Mouse (Mus musculus): ENCODE results near the gene Psmd14. TPM values are rescaled to one million over a fixed set of nuclear protein-coding genes. Genes with fewer than 3 reads are reported as not detected.

Psmd14 gene
- polyA plus RNA-seq, 1 experiment from 2014 or later, result 271 TPM

GRCm38 (mm10) chr2:61809381-61809780 lies 97.9 kb downstream of the Psmd14 start:
- H3K9me3 ChIP-seq (replicated peaks), result no peaks in the 10 kb centered on the region
- peaks cover 27% of the 10 kb centered on the region for H3K4me1 ChIP-seq
- no peaks in the 10 kb centered on the region for H3K36me3 ChIP-seq
- no peak overlapping the region for H3K4me3 ChIP-seq
- peaks cover 100% of the 10 kb centered on the region for H3K27me3 ChIP-seq (ENCODE audit: low read depth, poor library complexity, severe bottlenecking)
- DNase-seq (ENCODE audit: low spot score), result peak; percentile 15
- WGBS, result 6% methylated on average over 1 of the region's 1 CpGs
- no peak overlapping the region for H3K27ac ChIP-seq (replicated peaks)

- Histone ChIP-seq H3K36me3 (no peaks in the 10 kb centered on the region), H3K4me3 (no peak overlapping the region), H3K4me1 (peaks cover 30% of the 10 kb centered on the region), H3K9me3 (replicated peaks) (no peaks in the 10 kb centered on the region), H3K27ac (replicated peaks) (no peak overlapping the region), H3K27me3 (ENCODE audit: low read depth, poor library complexity, severe bottlenecking) (peaks cover 100% of the 10 kb centered on the region)
- no peak for DNase-seq (ENCODE audit: low spot score)
- WGBS, result 16% methylated on average over 4 of the region's 4 CpGs
These were observed 99.3 kb downstream of the Psmd14 start for GRCm38 (mm10) chr2:61810751-61811150.

DNA sequence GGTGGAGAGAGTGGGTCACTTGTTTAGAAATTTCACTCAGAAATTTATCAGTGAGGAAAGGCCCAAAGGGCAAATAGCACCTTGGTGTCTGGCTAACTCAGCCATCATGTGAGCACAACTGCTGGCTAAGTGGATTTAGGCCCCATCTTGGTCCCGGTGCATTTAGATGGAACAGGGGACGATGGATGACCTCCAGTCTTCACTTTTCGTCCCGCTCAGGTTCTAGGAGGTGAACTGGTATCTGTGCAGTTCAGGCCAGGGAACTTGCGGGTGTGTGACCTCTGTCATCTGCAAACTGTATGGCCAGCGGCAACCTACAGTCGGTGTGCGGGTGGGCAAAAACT lies 99.6 kb downstream of the Psmd14 start:
- peak overlapping the region; percentile 59 for H3K4me3 ChIP-seq
- H3K36me3 ChIP-seq, result no peaks in the 10 kb centered on the region
- no peak overlapping the region for H3K27ac ChIP-seq (replicated peaks)
- no peaks in the 10 kb centered on the region for H3K9me3 ChIP-seq (replicated peaks)
- DNase-seq (ENCODE audit: low spot score), result peak; percentile 75
- 1% methylated on average over 8 of the region's 8 CpGs for WGBS
- H3K27me3 ChIP-seq (ENCODE audit: low read depth, poor library complexity, severe bottlenecking), result peaks cover 100% of the 10 kb centered on the region
- H3K4me1 ChIP-seq, result peaks cover 33% of the 10 kb centered on the region

- Histone ChIP-seq H3K36me3 (no peaks in the 10 kb centered on the region), H3K27me3 (ENCODE audit: low read depth, poor library complexity, severe bottlenecking) (peaks cover 100% of the 10 kb centered on the region), H3K4me1 (peaks cover 33% of the 10 kb centered on the region), H3K4me3 (peak overlapping the region; percentile 59), H3K9me3 (replicated peaks) (no peaks in the 10 kb centered on the region), H3K27ac (replicated peaks) (peak overlapping the region; percentile 74)
- peak; percentile 82 for DNase-seq (ENCODE audit: low spot score)
- under 1% methylated on average over 121 of the region's 121 CpGs for WGBS
These were observed 100.3 kb downstream of the Psmd14 start for GRCm38 (mm10) chr2:61811507-61812421.

- DNase-seq (ENCODE audit: low spot score), result peak; percentile 56
- H3K9me3 ChIP-seq (replicated peaks), result no peaks in the 10 kb centered on the region
- H3K4me3 ChIP-seq, result peak overlapping the region; percentile 59
- peak overlapping the region; percentile 74 for H3K27ac ChIP-seq (replicated peaks)
- peaks cover 28% of the 10 kb centered on the region for H3K4me1 ChIP-seq
- peaks cover 100% of the 10 kb centered on the region for H3K27me3 ChIP-seq (ENCODE audit: low read depth, poor library complexity, severe bottlenecking)
- H3K36me3 ChIP-seq, result no peaks in the 10 kb centered on the region
- WGBS, result 1% methylated on average over 12 of the region's 12 CpGs
These were observed 101.0 kb downstream of the Psmd14 start for GRCm38 (mm10) chr2:61812536-61812935.

GRCm38 (mm10) chr2:61813106-61813505 lies 101.6 kb downstream of the Psmd14 start:
- peaks cover 28% of the 10 kb centered on the region for H3K4me1 ChIP-seq
- DNase-seq (ENCODE audit: low spot score), result peak; percentile 20
- no peak overlapping the region for H3K27ac ChIP-seq (replicated peaks)
- no peak overlapping the region for H3K4me3 ChIP-seq
- 4% methylated on average over 6 of the region's 6 CpGs for WGBS
- H3K27me3 ChIP-seq (ENCODE audit: low read depth, poor library complexity, severe bottlenecking), result peaks cover 100% of the 10 kb centered on the region
- no peaks in the 10 kb centered on the region for H3K9me3 ChIP-seq (replicated peaks)
- no peaks in the 10 kb centered on the region for H3K36me3 ChIP-seq

DNA sequence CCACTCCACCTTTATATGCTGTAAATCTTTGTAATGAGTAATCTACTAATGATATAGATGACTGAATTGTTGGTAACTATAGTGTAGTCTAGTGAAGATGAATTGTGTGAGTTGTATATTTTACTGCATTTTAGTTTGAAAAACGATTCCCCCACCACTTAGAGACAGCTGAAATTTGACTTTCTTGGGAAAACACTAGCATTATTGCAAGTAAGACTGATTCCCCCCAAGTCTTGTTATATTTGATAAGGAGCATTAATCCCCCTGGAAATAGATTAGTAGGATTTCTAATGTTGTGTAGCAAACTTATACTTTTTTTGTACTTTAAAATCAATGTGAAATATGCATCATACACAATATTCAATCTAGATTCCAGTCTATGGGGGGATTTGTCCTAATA lies 102.0 kb downstream of the Psmd14 start:
- no peak for DNase-seq (ENCODE audit: low spot score)
- Histone ChIP-seq H3K4me3 (no peak overlapping the region), H3K36me3 (no peaks in the 10 kb centered on the region), H3K27ac (replicated peaks) (no peak overlapping the region), H3K4me1 (peaks cover 28% of the 10 kb centered on the region), H3K9me3 (replicated peaks) (no peaks in the 10 kb centered on the region), H3K27me3 (ENCODE audit: low read depth, poor library complexity, severe bottlenecking) (peaks cover 100% of the 10 kb centered on the region)
- 22% methylated on average over 1 of the region's 1 CpGs for WGBS

DNA sequence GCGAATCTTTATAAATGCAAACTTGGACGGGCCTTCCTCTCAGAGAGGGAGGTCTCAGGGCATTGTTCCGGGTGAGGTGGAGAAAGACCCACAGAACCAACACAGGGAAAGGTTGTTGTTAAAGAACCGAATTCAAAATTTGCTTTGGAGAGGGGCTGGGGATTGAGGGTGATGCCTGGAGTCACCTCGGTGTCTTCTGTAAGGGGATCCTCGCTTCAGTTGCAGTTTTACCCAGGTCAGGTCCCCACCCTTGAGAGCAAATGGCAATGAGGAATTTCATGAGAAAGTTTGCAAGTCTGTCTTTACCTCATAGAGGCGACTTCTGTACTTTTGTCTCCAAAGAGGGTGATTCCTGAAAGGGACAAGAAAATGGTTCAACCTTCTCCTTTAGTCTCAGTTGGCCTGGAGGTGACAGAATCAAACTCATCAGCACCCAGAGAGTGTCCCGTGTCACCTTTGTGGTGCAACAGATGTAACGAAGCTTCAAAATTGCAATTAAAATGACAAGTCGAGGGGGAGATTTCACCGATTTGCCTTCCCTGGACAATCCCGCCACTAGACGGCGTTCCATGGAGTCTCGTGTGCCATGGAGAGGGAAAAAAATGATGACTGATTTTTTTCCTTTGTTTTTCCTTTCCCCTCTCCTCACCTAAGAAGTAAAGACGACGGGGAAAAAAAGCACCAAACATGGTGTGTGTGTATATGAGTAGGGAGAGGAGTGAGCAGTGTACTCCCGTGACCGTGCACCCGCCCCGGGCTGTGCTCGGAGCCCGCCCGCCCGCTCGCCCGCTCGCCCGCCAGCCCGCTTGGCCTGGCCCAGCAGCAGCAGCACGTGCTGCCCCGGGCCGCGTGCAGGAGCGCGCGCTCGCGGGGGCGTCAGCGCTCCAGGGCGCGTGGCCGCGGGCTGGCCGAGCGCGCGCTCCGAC lies 103.3 kb downstream of the Psmd14 start:
- DNase-seq (ENCODE audit: low spot score), result peak; percentile 69
- H3K36me3 ChIP-seq, result no peaks in the 10 kb centered on the region
- 1% methylated on average over 44 of the region's 50 CpGs for WGBS
- peak overlapping the region; percentile 51 for H3K4me3 ChIP-seq
- H3K27ac ChIP-seq (replicated peaks), result peak overlapping the region; percentile 83
- no peaks in the 10 kb centered on the region for H3K9me3 ChIP-seq (replicated peaks)
- peaks cover 28% of the 10 kb centered on the region for H3K4me1 ChIP-seq
- H3K27me3 ChIP-seq (ENCODE audit: low read depth, poor library complexity, severe bottlenecking), result peaks cover 96% of the 10 kb centered on the region

DNA sequence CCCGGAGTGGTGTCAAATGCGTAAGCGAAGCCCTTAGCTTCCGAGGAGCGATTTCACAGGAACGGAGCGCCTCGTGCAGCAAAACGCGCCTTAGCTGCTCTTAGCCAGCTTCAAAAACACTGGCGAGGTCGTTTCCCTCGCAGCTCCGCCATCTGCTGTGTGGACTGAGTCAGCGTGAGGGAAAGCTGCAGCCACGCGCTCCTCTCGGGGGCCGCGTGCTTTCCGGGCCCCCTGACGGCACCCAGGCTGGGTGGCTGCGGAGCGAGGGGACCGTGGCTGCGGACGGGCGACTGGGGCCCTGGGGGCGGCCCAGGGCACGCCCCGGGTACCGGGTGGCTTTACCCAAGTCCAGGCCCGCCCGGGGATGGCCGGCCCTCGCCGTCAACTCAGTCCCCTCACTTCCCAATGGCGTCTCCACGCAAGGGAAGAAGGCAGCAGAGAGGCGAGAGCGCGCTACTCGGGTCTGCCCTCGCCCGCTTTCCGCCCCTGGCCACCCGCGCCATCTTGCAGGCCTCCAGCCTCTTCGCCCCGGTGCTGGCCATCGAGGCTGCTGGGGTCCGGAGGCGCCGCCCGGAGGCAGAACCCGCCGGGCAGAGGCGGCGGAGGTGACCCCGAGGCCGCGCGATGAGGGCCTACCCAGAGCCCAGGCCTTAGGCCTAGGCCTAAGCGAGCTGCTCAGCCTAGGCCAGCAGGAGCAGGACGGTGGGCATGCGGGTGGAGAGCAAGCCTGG lies 104.3 kb downstream of the Psmd14 start:
- no peaks in the 10 kb centered on the region for H3K9me3 ChIP-seq (replicated peaks)
- peaks cover 28% of the 10 kb centered on the region for H3K4me1 ChIP-seq
- peak overlapping the region; percentile 51 for H3K4me3 ChIP-seq
- DNase-seq (ENCODE audit: low spot score), result peak; percentile 77
- WGBS, result 4% methylated on average over 64 of the region's 66 CpGs
- H3K36me3 ChIP-seq, result no peaks in the 10 kb centered on the region
- H3K27ac ChIP-seq (replicated peaks), result peak overlapping the region; percentile 83
- peaks cover 91% of the 10 kb centered on the region for H3K27me3 ChIP-seq (ENCODE audit: low read depth, poor library complexity, severe bottlenecking)

GRCm38 (mm10) chr2:61818197-61818596 lies 106.7 kb downstream of the Psmd14 start:
- DNase-seq (ENCODE audit: low spot score), result no peak
- peaks cover 15% of the 10 kb centered on the region for H3K4me1 ChIP-seq
- 93% methylated on average over 1 of the region's 1 CpGs for whole genome bisulfite sequencing
- no peaks in the 10 kb centered on the region for H3K9me3 ChIP-seq (replicated peaks)
- H3K4me3 ChIP-seq, result no peak overlapping the region
- no peaks in the 10 kb centered on the region for H3K36me3 ChIP-seq
- H3K27ac ChIP-seq (replicated peaks), result no peak overlapping the region
- H3K27me3 ChIP-seq (ENCODE audit: low read depth, poor library complexity, severe bottlenecking), result peaks cover 66% of the 10 kb centered on the region

DNA sequence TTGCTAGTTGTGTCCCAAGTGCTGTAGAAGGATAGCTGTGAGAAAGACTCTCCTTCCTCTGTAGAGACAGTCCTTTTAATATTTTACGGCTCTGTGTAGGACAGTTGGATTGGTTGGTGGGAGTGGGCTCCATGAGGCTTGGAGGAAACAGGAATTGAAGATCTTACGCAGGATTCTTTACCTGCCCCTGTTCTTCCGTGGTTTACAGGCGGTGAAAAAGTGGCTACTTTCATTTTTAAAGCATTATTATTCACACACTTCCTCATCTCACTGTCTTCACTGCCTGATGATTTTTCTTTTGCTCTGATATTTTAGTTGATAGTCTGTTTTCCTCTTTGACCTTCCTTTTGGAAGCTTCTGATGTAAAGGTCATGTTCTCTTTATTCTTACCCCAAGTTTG lies 108.7 kb downstream of the Psmd14 start:
- Histone ChIP-seq H3K4me1 (peaks cover 9% of the 10 kb centered on the region), H3K9me3 (replicated peaks) (no peaks in the 10 kb centered on the region), H3K27ac (replicated peaks) (no peak overlapping the region), H3K4me3 (no peak overlapping the region), H3K27me3 (ENCODE audit: low read depth, poor library complexity, severe bottlenecking) (peaks cover 46% of the 10 kb centered on the region), H3K36me3 (no peaks in the 10 kb centered on the region)
- 90% methylated on average over 4 of the region's 4 CpGs for WGBS
- no peak for DNase-seq (ENCODE audit: low spot score)

- Histone ChIP-seq H3K9me3 (replicated peaks) (no peaks in the 10 kb centered on the region), H3K27me3 (ENCODE audit: low read depth, poor library complexity, severe bottlenecking) (peaks cover 12% of the 10 kb centered on the region), H3K36me3 (no peaks in the 10 kb centered on the region), H3K4me3 (no peak overlapping the region), H3K27ac (replicated peaks) (no peak overlapping the region), H3K4me1 (no peaks in the 10 kb centered on the region; the same call in 1 of the 2 replicates)
- WGBS, result 89% methylated on average over 1 of the region's 1 CpGs
- DNase-seq (ENCODE audit: low spot score), result no peak
These were observed 112.1 kb downstream of the Psmd14 start for GRCm38 (mm10) chr2:61823426-61824140.
